Mouse (Mus musculus): ENCODE data around the gene Npas2.

- TF ChIP-seq CTCF (IDR thresholded peaks at IDR 0.05; ENCODE audit: extremely low read depth, insufficient read length, insufficient replicate concordance, low read depth, low read length) (no peak), POLR2A (IDR thresholded peaks at IDR 0.05; ENCODE audit: low read depth, low read length) (no peak)
Measured at GRCm38 (mm10) chr1:39313352-39314245, 120.1 kb downstream of the Npas2 start.
